Mouse (Mus musculus) telencephalon, adult 2 months (tissue): ENCODE results near the gene Vim.
A peak's percentile ranks its signal among the peaks of the same experiment; 100 is the strongest.

Experiments
- DNase-seq: peaks from one replicate; pipeline ENCODE4 v3.0.0-alpha.2; 2011; ENCODE audit warnings: low read depth, low spot score

Vim gene

DNA sequence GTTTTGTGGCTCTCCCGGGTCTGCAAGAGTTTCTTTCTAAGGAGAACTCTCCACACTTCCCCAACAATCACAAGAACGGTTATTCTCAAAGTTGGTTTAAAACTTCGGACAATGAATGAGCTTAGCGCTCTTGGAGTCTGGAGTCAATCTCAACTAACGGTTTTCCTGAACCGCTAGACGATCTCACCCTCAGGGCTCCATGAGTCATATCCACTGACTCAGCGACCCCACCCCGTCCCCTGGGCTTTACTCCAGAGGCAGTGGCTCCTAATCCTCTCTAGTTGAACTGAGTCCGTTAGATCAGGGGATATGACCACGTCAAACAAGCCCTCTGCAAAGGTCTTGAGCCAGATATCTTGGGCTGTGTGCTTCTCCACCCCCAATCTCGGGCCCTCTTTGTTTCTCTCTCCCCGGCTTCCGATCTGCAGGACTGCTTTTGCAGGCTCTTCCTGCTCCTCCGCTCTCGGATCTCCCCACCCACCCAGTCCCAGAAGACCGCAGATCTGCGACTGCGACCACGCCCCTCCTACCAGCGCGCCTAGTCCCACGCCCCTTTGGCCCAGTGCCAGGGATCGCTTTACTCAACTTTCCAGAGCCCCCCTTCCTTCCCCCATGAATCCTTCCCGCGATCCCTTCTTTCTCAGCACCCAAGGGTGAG is at the start of gene Vim:
Gene Vim, plus strand, starts transcription at position 520 of the 658 bp plus-strand sequence.
- DNase-seq, result no peak

DNA sequence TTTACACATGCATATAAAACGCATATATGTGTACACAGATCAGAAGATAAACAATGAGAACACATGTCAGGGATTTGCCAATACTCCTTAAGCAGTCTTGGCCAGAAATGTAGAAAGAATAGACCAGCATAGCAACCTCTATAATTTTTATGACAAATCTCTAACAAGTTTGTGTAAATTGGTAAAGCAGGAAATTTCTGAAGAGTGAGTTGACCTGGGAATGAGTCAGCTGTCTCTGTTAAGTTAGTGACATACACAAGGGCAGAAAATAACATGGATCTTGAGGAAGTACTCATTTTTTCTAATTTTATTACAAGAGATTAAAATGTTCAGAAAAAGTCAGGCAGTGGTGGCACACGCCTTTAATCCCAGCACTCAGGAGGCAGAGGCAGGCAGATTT is 47.5 kb upstream of the Vim start:
- no peak for DNase-seq

DNA sequence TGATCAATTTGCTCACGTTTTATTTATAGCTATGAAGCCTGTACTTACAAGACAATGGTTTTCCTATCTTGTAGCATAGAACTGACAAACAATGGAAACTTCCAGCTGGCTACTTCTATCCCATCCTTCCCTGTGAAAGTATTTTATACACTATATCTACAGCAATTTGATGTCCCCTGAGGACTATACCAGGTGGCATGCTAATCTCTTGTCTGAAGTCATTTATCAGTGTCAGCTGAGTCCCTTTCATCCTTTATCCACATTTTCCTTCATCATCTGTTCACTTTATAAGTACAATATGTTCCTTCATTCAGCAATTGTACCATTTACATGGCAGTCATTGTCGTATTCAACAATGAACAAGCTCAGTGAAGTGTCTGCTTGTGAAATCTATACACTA is 46.6 kb upstream of the Vim start:
- DNase-seq, result no peak

DNA sequence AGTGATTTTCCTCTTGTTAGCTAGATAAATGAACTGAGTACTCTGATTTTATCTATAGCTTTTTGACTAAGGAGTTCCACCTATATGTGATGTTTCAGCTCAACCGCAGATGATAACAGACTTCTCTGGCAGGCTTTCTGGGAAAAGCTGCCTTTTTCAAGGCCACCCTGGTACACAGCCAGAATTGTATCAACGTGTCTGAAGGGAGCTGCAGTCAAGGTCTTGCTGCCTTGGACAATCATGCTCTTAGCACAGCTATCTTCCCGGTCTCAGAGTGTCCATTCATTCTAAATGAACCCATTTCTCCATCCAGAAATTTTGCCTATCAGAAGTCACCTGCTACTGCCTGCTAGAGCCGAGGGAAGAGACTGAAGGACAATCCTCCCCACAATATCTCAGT is 46.2 kb upstream of the Vim start:
- no peak for DNase-seq

DNA sequence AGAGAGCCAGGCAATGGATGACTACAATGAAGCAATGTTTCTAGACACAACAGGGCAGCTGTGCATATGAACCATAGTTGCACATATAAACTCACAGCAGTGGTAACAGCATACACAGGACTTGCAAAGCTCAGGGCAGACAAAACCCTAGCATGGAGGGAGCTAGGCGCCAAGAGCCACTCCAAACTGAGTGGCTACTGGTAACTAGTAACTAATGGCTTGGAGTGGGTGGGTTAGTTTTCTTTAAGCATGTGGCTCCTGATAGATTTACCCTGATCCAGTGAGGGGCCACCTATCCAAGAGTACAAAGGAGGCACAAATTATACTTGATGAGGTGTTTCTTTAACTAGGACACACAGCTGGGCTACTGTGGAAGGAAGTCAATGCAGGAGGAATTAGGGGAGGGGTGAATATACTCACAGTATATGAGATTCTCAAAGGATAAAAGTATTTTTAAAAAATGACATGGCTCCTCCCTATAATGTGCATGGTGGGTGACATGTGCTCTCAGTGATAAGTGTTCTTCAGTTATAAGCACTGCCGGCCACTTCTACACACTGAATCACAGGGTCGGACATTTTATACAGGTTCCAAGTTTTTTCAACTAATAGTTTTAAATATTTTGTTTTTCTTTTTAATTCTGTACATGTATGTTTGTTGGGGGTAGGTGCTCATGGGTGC is 44.3 kb upstream of the Vim start:
- no peak for DNase-seq

DNA sequence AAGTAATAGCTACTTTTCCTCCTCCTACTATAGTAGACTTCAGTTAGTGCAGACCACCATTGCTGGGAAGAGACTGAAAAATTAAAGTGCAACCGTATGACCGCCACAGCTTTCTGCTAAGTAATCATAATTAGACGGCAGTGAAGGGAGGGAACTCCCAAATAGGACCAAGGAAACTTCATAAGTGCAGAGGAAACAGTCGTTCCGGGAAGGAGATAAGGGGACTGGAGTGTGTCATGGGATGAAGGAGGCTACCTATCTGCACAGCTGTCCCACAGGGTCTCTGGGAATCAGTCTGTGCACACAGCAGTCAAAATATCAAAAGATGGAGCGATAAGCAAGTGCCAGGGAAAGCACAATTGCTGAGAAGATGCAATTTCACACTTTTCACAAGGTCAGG is 43.1 kb upstream of the Vim start:
- no peak for DNase-seq

DNA sequence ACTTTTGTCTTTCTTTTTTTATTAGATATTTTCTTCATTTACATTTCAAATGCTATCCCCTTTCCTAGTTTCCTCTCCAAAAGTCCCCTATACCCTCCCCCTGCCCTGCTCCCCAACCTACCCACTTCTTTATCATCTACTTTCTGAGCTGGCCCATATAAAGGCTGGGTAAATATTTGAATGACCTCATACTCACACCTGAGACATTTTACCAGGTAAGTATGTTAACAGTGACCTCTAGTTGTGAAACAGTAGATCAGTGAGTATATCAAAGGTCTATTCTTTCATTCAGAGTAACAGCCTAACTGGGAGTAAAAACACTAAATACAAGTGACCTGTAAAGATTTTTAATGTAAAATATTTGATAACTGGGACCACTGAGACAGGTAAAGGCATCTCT is 37.0 kb upstream of the Vim start:
- no peak for DNase-seq

DNA sequence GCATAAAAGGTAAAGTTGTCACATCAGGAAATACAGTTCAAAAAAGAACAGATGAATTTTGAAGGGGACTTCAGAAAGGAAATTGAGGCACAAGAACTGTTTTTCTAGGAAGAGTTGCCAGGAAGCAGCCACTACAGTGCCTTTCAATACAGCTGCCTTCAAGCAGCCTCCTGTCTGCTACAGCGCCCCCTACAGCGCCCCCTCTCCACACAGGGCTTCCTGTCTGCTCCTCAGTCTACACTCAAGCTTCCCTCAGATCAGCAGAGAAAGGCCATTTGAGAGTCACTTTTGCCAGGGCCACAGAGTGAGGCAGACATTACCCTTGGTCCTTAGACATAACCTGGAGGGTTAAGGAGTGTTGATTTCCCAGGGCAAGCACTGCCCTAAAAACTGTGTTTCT is 36.0 kb upstream of the Vim start:
- DNase-seq, result no peak

DNA sequence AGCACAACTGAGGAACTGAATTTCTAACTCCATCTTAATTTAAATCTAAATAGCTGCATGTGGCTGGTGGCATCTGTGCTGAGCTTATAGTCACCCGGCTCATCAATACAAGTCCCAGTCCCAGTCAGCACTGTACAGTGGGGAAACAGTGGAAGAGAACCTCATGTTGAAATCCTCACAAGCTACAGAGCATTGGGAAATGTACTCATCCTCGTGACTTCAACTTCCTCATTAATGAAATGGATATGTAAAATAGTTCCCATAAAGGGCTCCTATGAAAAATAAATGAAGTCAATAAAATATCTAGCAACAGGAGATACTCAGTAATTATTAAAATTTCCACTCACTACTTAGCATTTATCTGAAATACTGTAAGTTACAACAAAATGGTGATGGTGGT is 35.5 kb upstream of the Vim start:
- no peak for DNase-seq

DNA sequence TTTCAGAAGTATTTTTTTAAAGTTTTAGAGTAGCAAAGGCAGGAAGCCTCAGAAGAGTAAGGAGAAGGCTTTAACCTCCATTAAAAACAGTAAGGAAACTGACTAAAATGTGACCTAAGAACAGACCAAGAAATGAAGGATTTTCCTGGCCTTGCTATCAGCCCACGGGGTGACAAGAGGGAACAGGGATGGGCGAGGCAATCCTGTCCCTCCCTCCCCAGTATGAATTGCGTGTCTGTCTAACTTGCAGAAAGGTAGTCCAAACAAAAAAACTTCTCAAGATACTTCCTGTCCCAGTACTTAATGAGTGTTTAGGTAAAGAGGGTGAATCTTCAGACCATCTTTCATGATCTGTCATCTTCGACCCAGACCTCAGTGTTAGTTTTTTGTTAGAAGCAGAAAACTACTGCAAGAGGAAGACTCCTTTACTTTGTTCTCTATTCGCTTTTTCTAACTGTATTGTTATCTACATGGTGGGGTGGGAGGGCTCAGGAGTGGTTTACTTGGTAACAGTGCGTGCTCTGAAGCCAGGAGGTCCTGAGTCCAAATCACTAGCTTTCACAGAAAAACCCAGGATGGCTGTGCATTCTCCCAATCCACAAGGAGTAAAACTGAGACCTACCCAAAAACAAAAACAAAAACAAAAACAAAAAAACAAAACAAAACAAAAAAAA is 34.9 kb upstream of the Vim start:
- no peak for DNase-seq

DNA sequence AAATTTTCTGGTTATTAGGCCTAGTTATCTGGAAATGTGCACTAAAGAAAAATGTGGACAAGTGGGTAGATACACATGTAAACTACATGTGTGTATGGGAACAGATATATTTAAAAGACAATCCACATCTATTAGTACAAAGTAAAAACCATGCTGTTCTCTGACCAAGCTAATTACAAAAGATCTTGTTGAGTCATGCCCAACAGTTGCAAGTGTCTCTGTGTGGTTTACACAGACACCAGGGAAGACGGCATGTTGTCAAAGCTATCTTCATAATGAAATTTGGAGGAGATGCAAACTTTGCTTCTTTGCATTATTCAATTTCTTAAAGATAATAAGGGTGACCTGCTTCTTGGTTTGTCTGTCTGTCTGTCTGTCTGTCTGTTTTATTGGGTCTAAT is 33.9 kb upstream of the Vim start:
- DNase-seq, result no peak

DNA sequence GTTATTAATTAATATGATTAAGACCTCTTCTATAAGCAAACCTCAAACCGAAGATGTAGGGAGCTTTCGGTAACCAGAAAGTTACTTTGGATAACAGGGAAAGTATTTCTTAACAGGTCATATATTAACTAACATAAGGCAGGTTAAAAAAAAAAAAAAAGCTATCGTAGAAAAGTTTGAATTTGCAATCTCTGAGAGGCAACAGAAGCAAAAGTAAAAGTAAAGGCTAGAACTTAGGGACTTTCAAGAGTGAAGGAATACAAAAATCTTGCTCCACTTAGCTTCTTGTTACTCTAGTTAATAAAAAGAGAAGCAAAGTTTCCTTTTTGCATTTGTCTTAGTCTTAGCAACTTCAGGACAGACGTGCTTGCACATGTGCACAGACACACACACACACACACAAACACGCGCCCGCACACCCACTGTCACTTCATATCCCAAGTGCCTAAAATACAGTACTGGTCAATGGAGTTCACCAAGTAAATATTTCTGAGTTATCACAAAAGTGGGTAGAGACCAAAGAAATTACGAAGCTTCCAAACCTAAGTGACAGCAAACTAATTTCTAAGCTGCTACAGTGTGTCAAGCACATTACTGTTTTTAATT is 30.1 kb upstream of the Vim start:
- DNase-seq, result no peak

DNA sequence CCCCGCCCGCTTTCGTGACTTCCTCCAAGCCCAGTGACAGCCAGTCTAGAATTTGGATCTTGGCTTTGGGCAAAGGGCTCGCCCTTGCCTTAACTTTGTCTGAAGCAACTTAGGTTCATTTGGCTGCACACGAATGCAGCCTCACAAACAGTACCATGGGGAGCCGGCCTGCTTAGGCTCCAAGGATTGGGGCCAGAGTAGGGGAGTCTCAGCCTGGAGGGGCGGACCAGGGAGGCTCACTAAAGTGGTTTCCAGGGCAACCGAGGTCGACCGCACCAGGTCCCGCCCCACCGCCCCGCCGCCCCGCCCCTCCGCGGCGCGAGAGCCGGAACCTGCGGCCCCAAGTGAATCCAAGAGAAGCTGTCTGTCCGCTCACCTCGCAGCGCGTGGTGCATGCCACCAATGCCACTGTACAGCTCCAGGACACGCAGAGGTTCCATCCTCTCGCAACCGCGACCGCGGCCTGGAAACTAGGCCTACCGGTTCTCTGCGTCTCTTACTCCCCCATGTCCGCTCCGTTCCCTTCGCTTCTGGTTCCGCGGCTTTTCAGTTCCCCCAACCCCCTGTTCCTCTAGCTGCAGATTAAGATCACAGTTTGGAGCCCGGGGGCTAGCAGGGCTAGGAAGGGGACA is 29.4 kb upstream of the Vim start, which contains the start of gene Trdmt1:
Gene Trdmt1, minus strand, starts transcription at position 476 of the 632 bp plus-strand sequence.
- peak; percentile 84 for DNase-seq

DNA sequence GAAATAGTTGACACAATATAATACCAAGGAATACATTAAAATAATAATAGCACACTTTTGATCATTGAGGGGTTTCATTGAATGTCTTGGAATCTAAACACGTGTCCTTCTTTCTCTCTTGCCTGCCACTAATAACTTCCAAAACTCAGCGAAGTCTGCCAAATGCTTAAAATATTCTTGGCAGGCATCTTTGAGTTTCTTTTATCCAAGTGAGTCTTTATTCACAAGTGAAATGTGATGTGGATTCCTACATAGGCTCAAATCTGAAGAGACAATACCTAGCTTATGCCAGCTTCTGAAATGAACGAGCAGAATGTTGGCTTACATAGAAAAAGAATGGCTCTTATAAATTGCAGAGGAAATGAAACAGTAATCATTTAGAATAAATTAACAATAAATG is 25.0 kb upstream of the Vim start:
- DNase-seq, result no peak

DNA sequence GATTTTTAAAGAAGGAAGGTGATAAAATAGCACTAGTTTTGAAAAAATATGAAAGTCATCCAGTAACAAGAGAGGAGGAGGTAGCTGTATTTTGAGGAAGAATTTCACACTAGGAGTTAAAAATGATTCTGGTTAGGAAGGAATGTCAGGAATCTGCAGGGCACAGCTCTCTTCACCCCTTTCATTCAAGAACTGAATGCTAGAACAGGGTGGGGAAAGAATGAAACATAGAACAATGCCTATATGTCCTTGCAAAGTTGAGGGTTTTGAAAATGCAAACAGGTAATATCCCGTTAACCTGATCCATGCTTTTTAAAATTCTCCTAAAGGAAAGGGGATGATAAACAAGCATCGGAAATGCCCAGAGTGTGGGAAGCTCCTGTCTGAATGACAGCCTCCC is 19.8 kb upstream of the Vim start:
- no peak for DNase-seq

DNA sequence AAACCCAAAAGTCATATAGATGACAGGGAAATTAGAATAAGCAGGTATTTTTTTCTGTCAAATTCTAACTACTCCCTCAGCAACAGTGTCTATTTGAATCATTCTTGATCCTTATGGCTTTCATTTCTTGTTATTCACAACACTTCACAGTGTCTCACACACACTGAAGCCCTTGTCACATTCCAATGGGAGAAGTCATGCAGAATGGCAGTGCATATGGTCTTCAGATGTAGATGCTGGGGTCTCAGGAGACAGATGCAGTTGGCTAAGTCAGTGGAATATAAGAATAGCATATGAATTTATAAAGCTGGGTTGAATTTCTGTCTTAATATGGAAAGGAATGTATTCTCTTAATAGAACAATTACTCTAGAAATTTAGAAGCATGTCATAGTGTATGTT is 17.5 kb upstream of the Vim start:
- DNase-seq, result no peak

DNA sequence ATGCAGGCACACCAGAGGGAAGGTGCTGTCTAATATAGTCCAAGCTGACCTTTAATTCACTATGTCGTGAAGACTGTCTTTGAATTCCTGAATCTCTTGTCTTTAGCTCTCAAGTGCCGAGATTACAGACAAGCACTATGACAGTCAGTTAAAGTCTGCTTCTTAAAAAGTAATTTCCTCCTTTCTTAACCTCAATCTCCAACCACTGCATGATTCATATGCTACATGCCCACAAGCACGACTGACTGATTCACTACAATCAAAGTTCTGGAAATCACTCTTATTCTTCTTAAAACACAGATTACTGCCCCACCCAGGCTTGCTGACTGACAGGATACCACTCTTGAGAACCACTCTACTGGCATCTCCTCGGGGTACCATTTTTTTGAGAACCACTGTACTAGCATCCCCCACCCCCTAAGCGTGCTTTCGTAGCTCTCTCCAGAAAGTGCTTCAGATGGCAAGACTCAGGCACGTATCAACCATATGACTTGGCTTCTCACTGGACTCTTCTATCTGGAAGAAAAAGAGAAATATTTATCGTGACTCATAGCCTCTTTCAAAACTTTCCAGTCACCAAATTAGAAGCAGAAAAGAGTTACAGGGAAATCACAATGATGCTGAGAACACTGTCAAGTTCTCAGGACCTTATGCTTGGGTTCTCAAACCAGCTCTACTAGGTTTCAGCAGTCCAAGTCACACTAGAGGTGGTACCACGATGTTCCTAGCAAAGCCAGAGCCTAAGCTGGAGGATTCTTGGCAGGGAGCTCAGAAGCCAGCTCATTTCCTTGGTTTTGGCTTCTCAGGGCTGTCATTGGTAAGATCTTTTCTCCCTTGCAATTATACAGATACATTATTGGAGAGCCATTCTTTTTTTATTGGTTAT is 16.3 kb upstream of the Vim start:
- DNase-seq, result no peak

DNA sequence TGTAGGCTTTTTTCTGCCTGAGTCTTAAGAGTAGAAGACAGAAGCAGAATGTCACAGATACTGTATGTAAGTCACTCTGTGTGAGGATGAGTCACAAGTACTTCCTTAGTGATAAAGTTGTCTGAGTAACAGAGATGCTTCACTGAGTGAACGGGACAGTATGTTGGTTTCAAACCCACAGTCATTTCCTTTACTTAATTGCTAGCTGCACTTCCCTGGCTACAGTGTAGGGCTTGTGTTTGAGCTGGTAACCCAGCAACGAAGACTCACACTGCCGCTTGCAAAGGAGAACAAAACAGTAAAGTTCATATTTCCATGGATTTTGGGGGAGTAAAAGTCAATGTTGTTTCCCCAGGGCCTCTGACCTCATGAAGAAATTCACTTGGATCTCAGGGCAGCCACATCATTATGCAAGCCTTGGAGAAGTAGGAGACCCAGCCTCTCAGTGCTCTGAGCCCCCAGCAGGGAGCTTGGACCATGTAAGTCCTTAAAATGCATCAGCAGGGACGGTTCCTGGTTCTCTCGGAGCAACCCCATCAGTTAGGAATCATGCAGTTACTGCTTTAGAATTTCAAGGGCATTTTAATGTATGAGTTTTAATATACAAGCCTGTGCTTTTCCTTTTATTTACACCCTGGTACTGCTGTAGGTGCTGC is 15.0 kb upstream of the Vim start:
- DNase-seq, result no peak

DNA sequence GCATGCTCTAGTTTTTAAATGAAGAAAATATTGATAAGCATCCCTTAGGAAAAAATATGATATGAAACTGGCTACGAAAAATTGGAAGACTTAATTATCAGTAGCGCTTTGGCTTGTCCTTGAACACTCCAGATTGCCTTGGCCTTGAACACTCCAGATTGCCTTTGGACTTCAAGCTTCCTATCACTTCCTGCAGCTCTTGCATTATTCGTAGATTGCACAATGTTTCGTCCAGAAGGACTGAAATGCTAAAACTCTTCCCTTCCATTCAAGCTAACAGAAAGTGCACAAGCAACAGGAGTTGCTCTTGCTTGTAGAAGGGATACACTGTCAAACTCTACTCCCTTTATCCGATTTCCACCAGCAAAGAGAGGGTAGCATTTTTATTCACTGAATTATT is 14.4 kb upstream of the Vim start:
- DNase-seq, result no peak

DNA sequence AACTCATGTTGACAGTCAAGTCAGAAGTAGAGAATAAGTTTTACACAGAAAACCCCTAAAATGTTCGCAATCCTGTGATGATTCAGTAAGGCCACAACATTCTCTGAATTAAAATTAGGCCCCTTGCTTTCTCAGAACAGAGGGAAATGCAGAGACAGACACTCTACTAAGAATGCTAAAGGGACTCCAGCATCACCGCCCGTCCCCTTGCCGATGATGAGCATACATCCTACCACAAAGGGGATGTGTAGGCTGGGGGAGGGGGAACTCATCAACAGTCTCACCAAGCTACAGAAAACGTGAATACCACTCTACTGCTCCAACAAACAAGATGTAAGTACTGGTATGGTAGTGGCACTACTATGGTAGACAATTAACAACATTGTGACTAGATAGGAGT is 14.0 kb upstream of the Vim start:
- DNase-seq, result no peak

DNA sequence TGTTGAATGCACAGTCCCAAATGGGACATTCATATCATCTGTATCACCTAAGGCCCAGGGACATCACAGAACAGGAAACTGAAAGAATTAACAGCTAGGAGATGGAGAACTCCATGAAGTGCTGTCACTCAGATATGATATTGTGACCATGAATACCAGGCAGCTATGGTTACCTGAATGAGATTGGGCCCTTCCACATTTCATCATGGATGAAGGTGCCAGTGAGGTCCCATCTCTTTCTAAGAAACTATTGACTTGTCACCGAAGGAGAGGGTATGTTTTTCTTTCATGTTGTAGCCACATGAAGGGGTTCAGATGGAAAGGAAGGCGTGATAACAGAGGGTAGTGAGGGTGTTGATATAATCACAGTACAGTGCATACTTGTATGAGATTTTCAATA is 13.3 kb upstream of the Vim start:
- no peak for DNase-seq
